Mouse (Mus musculus): ENCODE data around the gene Reg1.

- TF ChIP-seq MYOD1 (IDR thresholded peaks at IDR 0.05; ENCODE audit: control insufficient read depth, insufficient read length, low read depth) (no peak), CTCF (IDR thresholded peaks at IDR 0.05; ENCODE audit: control insufficient read depth, insufficient read depth, insufficient read length) (no peak), MAX (IDR thresholded peaks at IDR 0.05) (no peak), USF1 (IDR thresholded peaks at IDR 0.05; ENCODE audit: low read depth) (no peak), FOSL1 (IDR thresholded peaks at IDR 0.05; ENCODE audit: insufficient read depth, low read length, poor library complexity, severe bottlenecking) (no peak), CEBPB (IDR thresholded peaks at IDR 0.05; ENCODE audit: low read depth) (no peak), MYOG (IDR thresholded peaks at IDR 0.05; ENCODE audit: control insufficient read depth, extremely low read depth, insufficient read length) (no peak)
These were observed 37.8 kb downstream of the Reg1 start for GRCm38 (mm10) chr6:78460191-78460825.
